Mouse (Mus musculus): Measurements from ENCODE around the gene Lrwd1. TPM values are rescaled to one million over a fixed set of nuclear protein-coding genes. Genes with fewer than 3 reads are reported as not detected.
A peak's percentile ranks its signal among the peaks of the same experiment; 100 is the strongest.

Gene Lrwd1
- 21.6 and 23.1 TPM in 2 replicates for polyA plus RNA-seq (2015; fragmentation: Nextera tagmentation; extraction: Ambion mirVana)

- peak; percentile 99 for DNase-seq (ENCODE audit: low spot score)
- Histone ChIP-seq H3K9me3 (replicated peaks; ENCODE audit: low read length) (no peaks in the 10 kb centered on the region), H3K27ac (peak within 1 kb of the TSS; percentile 67), H3K27me3 (ENCODE audit: insufficient read depth, low read length) (no peaks in the 10 kb centered on the region), H3K4me3 (replicated peaks; ENCODE audit: low read depth, low read length) (peak within 1 kb of the TSS; percentile 80), H3K4me2 (ENCODE audit: low read length) (peak within 1 kb of the TSS; percentile 82), H3K4me1 (replicated peaks; ENCODE audit: insufficient read depth, low read length) (no peaks in the 10 kb centered on the region), H3K36me3 (ENCODE audit: insufficient read depth, low read length) (peaks cover 33% of the 10 kb centered on the region), H3K9ac (ENCODE audit: low read depth, low read length) (peak within 1 kb of the TSS; percentile 75)
- peak; percentile 92 for ATAC-seq (replicated peaks; ENCODE audit: low FRiP score, low read depth)
- TF ChIP-seq CTCF (IDR thresholded peaks at IDR 0.05; ENCODE audit: low read depth), result peak; percentile 83
- under 1% methylated on average over 60 of the region's 60 CpGs for WGBS
Measured at GRCm38 (mm10) chr5:136135571-136136291, at the start of gene Lrwd1, which contains the start of gene Alkbh4. Gene Lrwd1 (minus strand): TSS chr5:136136074. Gene Alkbh4 (plus strand): TSS chr5:136136146.

GRCm38 (mm10) chr5:136183766-136184165, 47.9 kb upstream of the Lrwd1 start:
- Histone ChIP-seq H3K27ac (no peak overlapping the region), H3K9me3 (replicated peaks; ENCODE audit: low read length) (no peaks in the 10 kb centered on the region), H3K4me3 (replicated peaks; ENCODE audit: low read depth, low read length) (no peak overlapping the region), H3K4me1 (replicated peaks; ENCODE audit: insufficient read depth, low read length) (no peaks in the 10 kb centered on the region), H3K36me3 (ENCODE audit: insufficient read depth, low read length) (peaks cover 40% of the 10 kb centered on the region), H3K9ac (ENCODE audit: low read depth, low read length) (no peak overlapping the region), H3K4me2 (ENCODE audit: low read length) (no peak overlapping the region), H3K27me3 (ENCODE audit: insufficient read depth, low read length) (no peaks in the 10 kb centered on the region)
- peak; percentile 34; the same call in 1 of the 2 replicates for TF ChIP-seq CTCF (IDR thresholded peaks at IDR 0.05; ENCODE audit: low read depth)
- ATAC-seq (replicated peaks; ENCODE audit: low FRiP score, low read depth) (no peak), DNase-seq (ENCODE audit: low spot score) (no peak)
- 91% methylated on average over 7 of the region's 7 CpGs for WGBS

GRCm38 (mm10) chr5:136182830-136183229, 47.0 kb upstream of the Lrwd1 start:
- TF ChIP-seq CTCF (IDR thresholded peaks at IDR 0.05; ENCODE audit: low read depth), result no peak
- H3K9me3 ChIP-seq (replicated peaks; ENCODE audit: low read length), result no peaks in the 10 kb centered on the region
- no peak overlapping the region for H3K4me3 ChIP-seq (replicated peaks; ENCODE audit: low read depth, low read length)
- ATAC-seq (replicated peaks; ENCODE audit: low FRiP score, low read depth), result no peak
- H3K4me2 ChIP-seq (ENCODE audit: low read length), result no peak overlapping the region
- H3K9ac ChIP-seq (ENCODE audit: low read depth, low read length), result no peak overlapping the region
- peaks cover 40% of the 10 kb centered on the region for H3K36me3 ChIP-seq (ENCODE audit: insufficient read depth, low read length)
- DNase-seq (ENCODE audit: low spot score), result no peak
- 92% methylated on average over 4 of the region's 4 CpGs for WGBS
- H3K27ac ChIP-seq, result no peak overlapping the region
- no peaks in the 10 kb centered on the region for H3K27me3 ChIP-seq (ENCODE audit: insufficient read depth, low read length)
- no peaks in the 10 kb centered on the region for H3K4me1 ChIP-seq (replicated peaks; ENCODE audit: insufficient read depth, low read length)

GRCm38 (mm10) chr5:136182049-136182448, 46.2 kb upstream of the Lrwd1 start:
- no peak overlapping the region for H3K27ac ChIP-seq
- H3K4me3 ChIP-seq (replicated peaks; ENCODE audit: low read depth, low read length), result no peak overlapping the region
- no peak for ATAC-seq (replicated peaks; ENCODE audit: low FRiP score, low read depth)
- no peaks in the 10 kb centered on the region for H3K4me1 ChIP-seq (replicated peaks; ENCODE audit: insufficient read depth, low read length)
- no peak overlapping the region for H3K9ac ChIP-seq (ENCODE audit: low read depth, low read length)
- H3K27me3 ChIP-seq (ENCODE audit: insufficient read depth, low read length), result no peaks in the 10 kb centered on the region
- no peak for TF ChIP-seq CTCF (IDR thresholded peaks at IDR 0.05; ENCODE audit: low read depth)
- no peaks in the 10 kb centered on the region for H3K9me3 ChIP-seq (replicated peaks; ENCODE audit: low read length)
- peaks cover 41% of the 10 kb centered on the region for H3K36me3 ChIP-seq (ENCODE audit: insufficient read depth, low read length)
- H3K4me2 ChIP-seq (ENCODE audit: low read length), result no peak overlapping the region
- no peak for DNase-seq (ENCODE audit: low spot score)
- 88% methylated on average over 6 of the region's 6 CpGs for WGBS

- Histone ChIP-seq H3K27ac (no peak overlapping the region), H3K4me1 (replicated peaks; ENCODE audit: insufficient read depth, low read length) (no peaks in the 10 kb centered on the region), H3K36me3 (ENCODE audit: insufficient read depth, low read length) (peaks cover 41% of the 10 kb centered on the region), H3K4me3 (replicated peaks; ENCODE audit: low read depth, low read length) (no peak overlapping the region), H3K4me2 (ENCODE audit: low read length) (no peak overlapping the region), H3K9me3 (replicated peaks; ENCODE audit: low read length) (no peaks in the 10 kb centered on the region), H3K9ac (ENCODE audit: low read depth, low read length) (no peak overlapping the region), H3K27me3 (ENCODE audit: insufficient read depth, low read length) (no peaks in the 10 kb centered on the region)
- DNase-seq (ENCODE audit: low spot score) (no peak), ATAC-seq (replicated peaks; ENCODE audit: low FRiP score, low read depth) (no peak)
- TF ChIP-seq CTCF (IDR thresholded peaks at IDR 0.05; ENCODE audit: low read depth), result no peak
- WGBS, result 91% methylated on average over 6 of the region's 6 CpGs
Measured at GRCm38 (mm10) chr5:136181197-136181596, 45.3 kb upstream of the Lrwd1 start.

- H3K9me3 ChIP-seq (replicated peaks; ENCODE audit: low read length), result no peaks in the 10 kb centered on the region
- no peak overlapping the region for H3K4me2 ChIP-seq (ENCODE audit: low read length)
- no peak overlapping the region for H3K9ac ChIP-seq (ENCODE audit: low read depth, low read length)
- DNase-seq (ENCODE audit: low spot score) (peak; percentile 49), ATAC-seq (replicated peaks; ENCODE audit: low FRiP score, low read depth) (no peak)
- peaks cover 35% of the 10 kb centered on the region for H3K36me3 ChIP-seq (ENCODE audit: insufficient read depth, low read length)
- no peak for TF ChIP-seq CTCF (IDR thresholded peaks at IDR 0.05; ENCODE audit: low read depth)
- H3K4me3 ChIP-seq (replicated peaks; ENCODE audit: low read depth, low read length), result no peak overlapping the region
- 54% methylated on average over 5 of the region's 5 CpGs for WGBS
- H3K4me1 ChIP-seq (replicated peaks; ENCODE audit: insufficient read depth, low read length), result no peaks in the 10 kb centered on the region
- H3K27me3 ChIP-seq (ENCODE audit: insufficient read depth, low read length), result no peaks in the 10 kb centered on the region
- no peak overlapping the region for H3K27ac ChIP-seq
Measured at GRCm38 (mm10) chr5:136179594-136179993, 43.7 kb upstream of the Lrwd1 start.
